Mouse (Mus musculus) kidney, adult 18-20 months (tissue): ENCODE results near the gene Lamp1.

Experiments
- DNase-seq: peaks from one replicate; pipeline ENCODE4 v3.0.0; 2021

Gene Lamp1

GRCm38 (mm10) chr8:13202041-13202440 lies 43.1 kb downstream of the Lamp1 start:
- DNase-seq: no peak

GRCm38 (mm10) chr8:13202806-13203205 lies 43.8 kb downstream of the Lamp1 start:
- DNase-seq: no peak

DNA sequence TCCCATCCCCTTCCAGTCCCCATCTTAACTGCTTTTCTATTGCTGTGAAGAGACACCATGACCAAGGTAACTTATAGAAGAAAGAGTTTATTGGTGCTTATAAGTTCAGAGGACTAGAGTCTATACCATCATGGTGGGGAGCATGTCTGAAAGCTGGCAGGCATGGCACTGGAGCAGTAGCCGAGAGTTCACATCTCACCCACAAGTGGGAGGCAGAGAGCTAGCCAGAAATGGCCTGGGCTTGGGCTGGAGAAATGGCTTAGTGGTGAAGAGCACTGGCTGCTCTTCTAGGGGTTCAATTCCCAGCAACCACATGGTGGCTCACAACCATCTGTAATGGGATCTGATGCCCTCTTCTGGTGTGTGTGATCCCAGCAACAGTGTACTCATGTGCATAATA lies 44.5 kb downstream of the Lamp1 start:
- DNase-seq: no peak

DNA sequence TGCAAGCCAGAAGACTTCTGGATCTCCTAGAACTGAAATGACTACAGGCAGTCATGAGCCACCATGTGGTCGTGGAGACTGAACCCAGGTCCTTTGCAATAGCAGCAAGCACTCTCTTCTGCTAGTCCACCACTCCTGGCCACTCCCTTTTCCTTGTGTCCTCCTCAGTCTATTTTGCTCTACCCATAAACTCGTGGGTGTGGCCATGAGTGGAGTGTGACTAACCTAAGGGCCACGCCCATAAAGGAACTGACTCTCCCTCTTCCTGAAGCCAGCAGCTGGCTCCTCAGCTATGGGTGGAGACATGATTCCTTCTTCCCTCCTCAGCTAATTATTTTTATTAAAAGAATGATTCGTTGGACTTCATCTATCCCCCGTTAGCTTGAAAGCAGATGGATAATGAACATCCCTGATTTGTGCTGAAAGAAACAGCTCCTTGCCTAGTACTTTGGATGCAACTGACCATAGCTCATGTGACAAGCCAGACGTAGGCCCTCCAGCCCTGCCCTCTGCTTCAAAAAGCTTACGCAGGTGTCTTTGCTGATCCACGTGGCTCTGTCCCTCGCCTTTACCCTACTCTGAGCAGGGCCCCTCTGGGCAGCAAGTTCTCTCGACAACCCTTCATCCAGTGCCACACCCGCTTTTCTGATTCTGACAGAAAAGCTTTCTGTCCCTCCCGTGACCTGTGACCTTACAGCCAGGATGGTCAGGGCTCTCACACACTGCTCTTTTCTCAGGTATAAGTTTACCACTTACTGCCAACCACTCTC lies 45.6 kb downstream of the Lamp1 start:
- DNase-seq: no peak

DNA sequence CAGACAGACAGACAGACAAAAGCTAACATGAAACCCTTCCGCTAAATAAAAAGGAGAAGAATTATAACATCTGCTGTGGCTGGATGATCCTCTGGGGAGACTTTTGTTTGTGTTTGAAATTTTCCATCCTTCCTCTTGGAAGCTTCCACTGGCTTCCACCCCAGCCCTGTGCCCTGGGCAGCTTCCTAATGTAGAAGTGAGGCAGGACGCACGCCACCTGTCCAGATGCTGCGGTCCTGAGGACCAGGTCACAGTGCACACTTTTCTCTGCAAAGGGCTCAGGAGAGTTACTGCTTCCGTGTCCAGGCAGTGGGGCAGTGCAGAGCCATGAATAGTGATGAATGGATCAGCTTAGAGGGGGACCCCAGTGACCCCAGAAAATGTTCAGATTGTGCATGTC lies 46.4 kb downstream of the Lamp1 start:
- DNase-seq: no peak

- DNase-seq: no peak
Observed at GRCm38 (mm10) chr8:13206290-13206689, 47.3 kb downstream of the Lamp1 start.

DNA sequence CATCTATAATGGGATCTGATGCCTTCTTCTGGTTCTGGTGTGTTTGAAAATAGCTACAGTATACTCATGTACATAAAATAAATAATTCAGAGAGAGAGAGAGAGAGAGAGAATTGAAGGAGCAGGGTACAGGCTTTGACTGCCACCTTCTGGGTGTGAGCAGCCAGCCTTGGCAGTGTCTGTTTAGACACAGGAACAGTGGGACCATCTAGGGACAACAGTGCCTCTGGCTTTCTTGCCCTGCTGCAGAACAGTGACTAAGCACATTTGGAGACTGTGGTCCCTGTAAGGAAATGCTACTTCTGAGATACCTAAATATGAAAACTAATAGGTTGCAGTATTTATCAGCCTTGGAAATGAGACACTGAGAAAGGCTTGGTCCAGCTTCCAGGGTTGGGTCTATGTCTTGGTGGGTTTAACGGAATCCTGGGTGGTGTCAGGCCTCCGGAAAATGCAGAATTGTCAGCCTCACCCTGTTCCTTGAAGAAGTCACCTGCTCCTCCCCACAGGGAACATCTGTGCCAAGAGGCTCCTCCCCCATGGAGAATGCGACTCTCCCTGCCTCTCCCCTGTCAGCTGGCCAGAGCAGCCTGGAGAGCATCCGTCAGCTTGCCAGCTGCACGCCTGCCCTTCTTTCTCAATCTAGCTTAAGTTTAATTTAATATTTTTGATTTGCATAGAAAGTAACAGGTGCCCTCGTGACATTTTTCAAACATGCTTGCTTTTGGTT lies 49.8 kb downstream of the Lamp1 start:
- no peak for DNase-seq

GRCm38 (mm10) chr8:13209770-13210169 lies 50.8 kb downstream of the Lamp1 start:
- no peak for DNase-seq

GRCm38 (mm10) chr8:13213479-13214268 lies 54.7 kb downstream of the Lamp1 start:
- DNase-seq: peak; percentile 90

GRCm38 (mm10) chr8:13216386-13216785 lies 57.4 kb downstream of the Lamp1 start:
- no peak for DNase-seq

- no peak for DNase-seq
Observed at GRCm38 (mm10) chr8:13217093-13217492, 58.1 kb downstream of the Lamp1 start.

GRCm38 (mm10) chr8:13217986-13218385 lies 59.0 kb downstream of the Lamp1 start:
- DNase-seq: no peak

- DNase-seq: no peak
Observed at GRCm38 (mm10) chr8:13218441-13218840, 59.5 kb downstream of the Lamp1 start.

GRCm38 (mm10) chr8:13224426-13224825 lies 65.5 kb downstream of the Lamp1 start:
- DNase-seq: no peak
